ENCODE assay signal across 22 mouse cellular contexts in the genomic region with DNA sequence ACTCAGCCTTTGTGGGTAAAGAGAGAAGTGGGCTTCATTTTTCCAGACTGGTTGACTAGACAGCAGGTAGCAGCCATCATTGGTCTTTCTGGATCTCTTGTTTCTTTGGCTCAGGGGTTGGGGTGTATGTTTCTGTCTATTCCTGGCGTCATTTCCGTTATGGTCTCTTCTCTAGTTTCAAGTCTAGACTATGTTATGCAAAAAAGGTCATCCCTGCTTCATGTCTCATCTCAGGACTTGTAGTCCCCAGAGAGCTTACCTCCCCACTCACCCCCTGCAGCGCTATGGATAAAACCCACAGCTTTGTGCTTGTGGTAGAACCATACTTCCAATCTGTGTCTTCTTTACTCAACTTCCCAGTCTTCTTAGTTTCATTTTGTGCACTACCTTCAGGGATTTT. TPM values are rescaled to one million over a fixed set of nuclear protein-coding genes. Genes with fewer than 3 reads are reported as not detected.
DNase-seq lines count a peak whose midpoint lies in the region; ATAC-seq lines count a peak whose summit lies in the region.
"Had no signal": no experiment of that assay in that cellular context is flagged by ENCODE, and none has a peak within 500 bp of the region (broad histone marks: within the 10 kb centered on the region; RNA-seq: fewer than 3 reads in every experiment).

No protein-coding gene starts in this region.

- peak; percentile 39 for ATAC-seq in CD4-positive, CD25-positive, alpha-beta regulatory T cell, adult 4 months
- peak; percentile 40 for ATAC-seq in activated CD4-positive, CD25-positive, alpha-beta regulatory T cell, adult 4 months
- ATAC-seq: forebrain, embryonic 14.5 days; forebrain, embryonic 16.5 days; Patski had no signal

- H3K36me3 ChIP-seq in splenic B cell, adult 2 months (ENCODE audit: control insufficient read depth, insufficient read depth, low read length, poor library complexity, severe bottlenecking), result peaks cover 2% of the 10 kb centered on the region
- H3K36me3 ChIP-seq: embryonic facial prominence, embryonic 13.5 days; embryonic facial prominence, embryonic 15.5 days; forebrain, embryonic 10.5 days; forebrain, embryonic 12.5 days; G1E had no signal

- DNase-seq in splenic B cell, adult 2 months (ENCODE audit: low read depth, low spot score), result peak; percentile 22
- no peak for DNase-seq in urinary bladder, postnatal 10 days (ENCODE audit: low spot score)
- no peak for DNase-seq in heart, adult 11 months
- no peak for DNase-seq in embryo, embryonic 9.5 days (ENCODE audit: extremely low spot score)
- DNase-seq: adrenal gland, adult 2 months; adrenal gland, postnatal 10 days; adrenal gland, postnatal 25 days; cerebellum, adult 11 months; cerebellum, adult 18-20 months; cerebellum, adult 8-10 months; cerebellum, adult 9-11 months; cerebellum, postnatal 14 days had no signal

- H3K27me3 ChIP-seq in splenic B cell, adult 2 months (ENCODE audit: control insufficient read depth, insufficient read depth, low read length, poor library complexity, severe bottlenecking), result no peaks in the 10 kb centered on the region
- H3K27me3 ChIP-seq: embryonic facial prominence, embryonic 13.5 days; embryonic facial prominence, embryonic 15.5 days; forebrain, embryonic 12.5 days; Patski had no signal

RNA-seq across cellular contexts. Expression of gene Gsap, which starts 18.1 kb away (rescaled TPM):
- 10 to 100 TPM; 36.4 to 48.7 TPM for polyA plus RNA-seq in CD4-positive, CD25-positive, alpha-beta regulatory T cell, adult 4 months (2017; shearing (Covaris generic))
- 10 to 100 TPM; 36.6 to 38.8 TPM for polyA plus RNA-seq in activated CD4-positive, CD25-positive, alpha-beta regulatory T cell, adult 4 months (2017; shearing (Covaris generic))
- polyA plus RNA-seq: G1E had no signal
